Mouse (Mus musculus): Measurements from ENCODE around the gene Acads. TPM values are rescaled to one million over a fixed set of nuclear protein-coding genes. Genes with fewer than 3 reads are reported as not detected.

Acads gene
- polyA plus RNA-seq, 1 experiment from 2014 or later, result 18.8 TPM

- no peak for DNase-seq (ENCODE audit: low spot score)
- ATAC-seq, result no peak
Observed at GRCm38 (mm10) chr5:115062566-115062965, 56.6 kb downstream of the Acads start.

GRCm38 (mm10) chr5:115060977-115061376 lies 58.2 kb downstream of the Acads start:
- H3K27me3 ChIP-seq (replicated peaks; ENCODE audit: control insufficient read depth, insufficient read depth, low read length), result no peaks in the 10 kb centered on the region
- no peak overlapping the region for H3K4me2 ChIP-seq (ENCODE audit: low read length)
- H3K4me3 ChIP-seq (ENCODE audit: low read depth, low read length), result no peak overlapping the region
- WGBS, result 95% methylated on average over 3 of the region's 3 CpGs
- no peaks in the 10 kb centered on the region for H3K9me3 ChIP-seq (replicated peaks; ENCODE audit: control insufficient read depth, low read length)
- H3K36me3 ChIP-seq (ENCODE audit: control insufficient read depth, insufficient read depth, low read length), result peaks cover 7% of the 10 kb centered on the region; the same call in 1 of the 2 replicates
- ATAC-seq (no peak), DNase-seq (ENCODE audit: low spot score) (no peak)
- no peaks in the 10 kb centered on the region for H3K4me1 ChIP-seq (ENCODE audit: control insufficient read depth, insufficient read depth, low read length)
- H3K27ac ChIP-seq (ENCODE audit: low read depth, low read length), result no peak overlapping the region
- no peak overlapping the region for H3K9ac ChIP-seq (ENCODE audit: low read length)

More at GRCm38 (mm10) chr5:115062566-115062965, 56.6 kb downstream of the Acads start:
- Histone ChIP-seq H3K4me2 (ENCODE audit: low read length) (no peak overlapping the region), H3K27me3 (replicated peaks; ENCODE audit: control insufficient read depth, insufficient read depth, low read length) (no peaks in the 10 kb centered on the region), H3K9me3 (replicated peaks; ENCODE audit: control insufficient read depth, low read length) (no peaks in the 10 kb centered on the region), H3K36me3 (ENCODE audit: control insufficient read depth, insufficient read depth, low read length) (peaks cover 7% of the 10 kb centered on the region; the same call in 1 of the 2 replicates), H3K9ac (ENCODE audit: low read length) (no peak overlapping the region), H3K4me3 (ENCODE audit: low read depth, low read length) (no peak overlapping the region), H3K27ac (ENCODE audit: low read depth, low read length) (no peak overlapping the region), H3K4me1 (ENCODE audit: control insufficient read depth, insufficient read depth, low read length) (no peaks in the 10 kb centered on the region)
- 72% methylated on average over 1 of the region's 1 CpGs for WGBS

Other genes starting within 250 kb of the Acads start
- 2.3 and 2.6 TPM in 2 replicates for gene Oasl2, start 222.4 kb downstream of the Acads start, polyA plus RNA-seq (2014; fragmentation: Nextera tagmentation; extraction: Ambion mirVana)
- gene Oasl1, start 196.1 kb downstream of the Acads start, polyA plus RNA-seq (2014; fragmentation: Nextera tagmentation; extraction: Ambion mirVana), result 0.10 and 0.28 TPM in 2 replicates
- 90.5 and 95.3 TPM in 2 replicates for gene 2210016L21Rik, start 177.2 kb downstream of the Acads start, polyA plus RNA-seq (2014; fragmentation: Nextera tagmentation; extraction: Ambion mirVana)
- not detected in 2 replicates for gene Hnf1a, start 148.3 kb downstream of the Acads start, polyA plus RNA-seq (2014; fragmentation: Nextera tagmentation; extraction: Ambion mirVana)
- gene Sppl3, start 108.2 kb downstream of the Acads start, polyA plus RNA-seq (2014; fragmentation: Nextera tagmentation; extraction: Ambion mirVana), result 20.3 and 24.0 TPM in 2 replicates
- gene Gm10401, start 21.1 kb downstream of the Acads start, polyA plus RNA-seq (2014; fragmentation: Nextera tagmentation; extraction: Ambion mirVana), result 39.4 and 50.4 TPM in 2 replicates
- 35.4 and 37.8 TPM in 2 replicates for gene Unc119b, start 15.6 kb upstream of the Acads start, polyA plus RNA-seq (2014; fragmentation: Nextera tagmentation; extraction: Ambion mirVana)
- 11.4 and 12.5 TPM in 2 replicates for gene Mlec, start 38.8 kb upstream of the Acads start, polyA plus RNA-seq (2014; fragmentation: Nextera tagmentation; extraction: Ambion mirVana)
- gene Cabp1, start 75.0 kb upstream of the Acads start, polyA plus RNA-seq (2014; fragmentation: Nextera tagmentation; extraction: Ambion mirVana), result 7.1 and 10.1 TPM in 2 replicates
- gene Pop5, start 116.5 kb upstream of the Acads start, polyA plus RNA-seq (2014; fragmentation: Nextera tagmentation; extraction: Ambion mirVana), result 101 and 105 TPM in 2 replicates
- 64.3 and 75.2 TPM in 2 replicates for gene Rnf10, start 153.6 kb upstream of the Acads start, polyA plus RNA-seq (2014; fragmentation: Nextera tagmentation; extraction: Ambion mirVana)
- 55.1 and 60.9 TPM in 2 replicates for gene Coq5, start 160.3 kb upstream of the Acads start, polyA plus RNA-seq (2014; fragmentation: Nextera tagmentation; extraction: Ambion mirVana)
- gene Dynll1, start 181.7 kb upstream of the Acads start, polyA plus RNA-seq (2014; fragmentation: Nextera tagmentation; extraction: Ambion mirVana), result 1,615 and 1,740 TPM in 2 replicates
- gene Srsf9, start 207.8 kb upstream of the Acads start, polyA plus RNA-seq (2014; fragmentation: Nextera tagmentation; extraction: Ambion mirVana), result 165 and 169 TPM in 2 replicates
- 30.1 and 32.9 TPM in 2 replicates for gene Gatc, start 221.8 kb upstream of the Acads start, polyA plus RNA-seq (2014; fragmentation: Nextera tagmentation; extraction: Ambion mirVana)
- 56.4 and 57.6 TPM in 2 replicates for gene Triap1, start 221.9 kb upstream of the Acads start, polyA plus RNA-seq (2014; fragmentation: Nextera tagmentation; extraction: Ambion mirVana)
- 1,083 and 1,200 TPM in 2 replicates for gene Cox6a1, start 229.6 kb upstream of the Acads start, polyA plus RNA-seq (2014; fragmentation: Nextera tagmentation; extraction: Ambion mirVana)

Data from forebrain, embryonic 14.5 days (tissue).